Mouse (Mus musculus): Measurements from ENCODE around the gene Gnptg.

The Gnptg gene

GRCm38 (mm10) chr17:25188150-25189031, 51.5 kb downstream of the Gnptg start, which contains the start of gene Unkl:
Unkl (plus strand) TSS chr17:25188397.
- DNase-seq (ENCODE audit: low read depth), result peak; percentile 88

DNA sequence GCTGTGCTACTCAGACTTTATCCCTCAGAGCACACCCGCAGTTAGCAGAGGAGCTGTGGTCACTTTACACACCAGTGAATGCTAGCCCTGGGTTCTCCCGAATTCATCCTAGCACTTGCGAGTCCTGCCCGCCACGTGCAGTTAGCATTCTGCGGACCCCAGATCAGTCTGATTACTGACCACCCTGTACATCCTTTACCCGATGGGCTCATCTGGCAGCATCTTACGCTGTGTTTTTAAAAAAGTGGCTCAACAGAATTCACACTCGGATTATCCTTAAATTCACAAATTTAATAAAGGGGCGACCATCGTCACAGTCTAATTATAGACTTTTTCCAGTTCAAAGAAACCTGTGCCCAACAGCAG, 52.2 kb downstream of the Gnptg start:
- no peak for DNase-seq (ENCODE audit: low read depth)

- peak; percentile 24 for DNase-seq (ENCODE audit: low read depth)
Measured at GRCm38 (mm10) chr17:25184961-25185360, 55.0 kb downstream of the Gnptg start.

GRCm38 (mm10) chr17:25184129-25184691, 55.7 kb downstream of the Gnptg start, which contains the start of gene BC003965:
BC003965 (plus strand) TSS chr17:25184554.
- peak; percentile 99 for DNase-seq (ENCODE audit: low read depth)
